Mouse (Mus musculus): ENCODE data around the gene Mvd.

- TF ChIP-seq CTCF (IDR thresholded peaks at IDR 0.05; ENCODE audit: low read depth) (no peak), EP300 (IDR thresholded peaks at IDR 0.05; ENCODE audit: low read depth) (no peak)
Measured at GRCm38 (mm10) chr8:122405146-122405805, 37.9 kb downstream of the Mvd start.

Data from heart, postnatal 0 days (tissue).